Mouse (Mus musculus): ENCODE measurements at regions not wholly inside any gene's neighbourhood (a gene's known extent, or its start where the extent isn't known, plus 50 kb on each side); places are given as distances from the start of the nearest gene placed in this dataset.

DNA sequence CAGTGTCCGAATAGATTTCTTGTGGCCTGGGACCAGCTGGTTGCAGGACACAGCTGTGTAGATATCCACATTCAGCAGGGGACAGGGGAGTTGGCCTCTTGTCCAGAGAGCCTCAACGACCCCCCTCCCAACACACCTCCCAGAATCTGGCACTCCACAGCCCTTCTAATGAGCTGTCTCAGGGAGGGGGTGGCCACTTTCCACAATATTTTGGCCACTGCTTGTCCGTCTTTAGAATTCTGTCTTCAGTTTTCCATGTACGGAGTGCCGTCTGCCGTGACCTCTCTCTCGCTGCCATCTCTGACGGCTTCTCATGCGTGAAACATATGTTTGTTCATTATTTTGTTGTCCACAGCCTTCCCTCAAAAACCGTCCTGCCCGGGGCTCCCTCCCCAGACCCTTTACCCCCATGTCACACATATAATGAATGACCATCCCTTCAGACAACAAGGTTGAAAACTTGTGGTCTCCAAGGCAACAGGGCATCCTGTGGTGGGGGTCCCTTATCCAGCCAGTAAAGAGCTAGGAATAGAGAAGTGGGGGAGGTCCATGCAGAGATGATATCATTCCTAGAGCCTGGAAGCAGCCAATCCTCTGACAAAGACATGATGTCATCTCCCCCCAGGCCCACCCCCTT, 200.3 kb downstream of the Sox9 start:
- no peak for DNase-seq (ENCODE audit: low spot score)

DNA sequence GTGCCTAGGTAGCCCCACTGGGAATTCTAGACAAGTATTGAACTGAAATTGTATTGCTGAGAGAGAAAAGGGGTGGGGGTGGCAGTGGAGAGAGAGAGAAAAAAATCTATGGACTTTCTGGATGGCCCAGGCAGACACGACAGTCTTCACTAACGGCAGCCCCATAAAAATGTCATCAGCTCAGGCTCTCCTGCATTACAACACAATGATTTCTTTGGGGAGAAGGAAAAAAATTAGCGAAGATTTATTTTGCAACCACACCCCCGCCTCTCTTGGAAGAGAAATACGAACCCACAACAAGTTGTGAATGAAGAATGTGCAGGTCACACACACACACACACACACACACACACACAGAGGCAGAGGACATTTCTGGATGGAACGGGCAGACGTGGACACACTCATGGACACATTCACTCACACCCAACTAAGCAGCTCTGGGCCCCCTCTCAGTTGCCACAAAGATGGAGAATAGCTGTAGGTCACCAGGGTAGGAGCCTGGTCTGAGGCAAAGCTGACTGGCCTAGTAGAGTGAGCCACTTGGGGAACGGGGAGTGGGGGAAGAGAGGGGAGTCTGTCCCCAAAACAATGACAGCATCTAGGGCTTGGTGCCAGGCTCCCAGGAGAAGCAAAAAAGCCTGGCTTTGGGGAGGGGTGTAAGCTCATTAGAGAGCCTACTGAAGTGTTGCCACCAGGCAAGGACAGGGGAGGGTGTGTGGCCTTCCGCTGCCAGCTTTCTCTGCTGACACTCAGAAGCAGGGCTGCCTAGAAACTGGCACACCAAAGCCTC, 201.0 kb downstream of the Sox9 start:
- DNase-seq (ENCODE audit: low spot score): no peak

DNA sequence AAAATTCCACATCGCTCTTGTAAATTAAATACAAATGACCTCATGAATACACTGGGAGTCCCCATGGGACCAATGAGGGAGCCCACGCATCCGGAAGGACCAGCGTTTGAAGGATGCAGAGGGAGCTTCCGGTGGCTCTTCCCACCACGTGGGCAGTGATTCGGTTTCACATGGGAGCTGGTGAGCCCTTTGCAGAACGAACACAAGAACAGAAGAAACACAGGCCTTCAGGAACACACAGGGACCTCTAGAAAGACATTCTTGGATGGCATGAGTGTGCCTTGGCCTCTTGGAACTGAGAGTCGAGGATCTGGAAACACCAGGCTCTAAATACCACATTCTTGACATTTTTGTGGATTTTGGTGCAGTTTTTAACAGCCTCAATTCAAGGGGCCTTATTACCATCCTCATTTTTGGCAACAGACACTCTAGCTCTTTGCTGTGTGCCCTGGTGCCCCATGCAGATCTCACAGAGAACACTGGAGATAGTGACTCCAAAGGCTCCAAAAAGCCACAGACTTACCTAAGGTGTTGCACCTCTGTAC, 204.1 kb downstream of the Sox9 start:
- DNase-seq (ENCODE audit: low spot score): no peak

DNA sequence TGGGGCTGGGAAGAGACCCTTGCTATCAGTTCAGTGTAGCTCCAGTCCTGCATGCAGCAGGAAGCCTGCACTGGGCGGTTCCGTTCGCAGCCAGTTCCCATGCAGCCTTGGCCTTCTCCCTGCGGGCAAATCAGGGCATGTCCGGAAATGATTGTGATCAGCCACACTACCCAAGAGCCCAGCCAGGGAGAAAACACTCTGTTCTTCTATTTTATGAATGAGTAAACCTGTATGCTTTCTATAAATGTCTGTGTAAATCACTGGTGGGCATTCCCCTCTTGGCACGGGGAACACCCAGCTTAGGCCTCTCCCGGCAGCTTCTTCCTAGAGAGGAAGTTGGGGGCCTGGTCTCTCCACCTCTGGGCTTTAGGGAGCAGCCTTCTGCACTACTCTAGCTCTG, 205.8 kb downstream of the Sox9 start:
- DNase-seq (ENCODE audit: low spot score): no peak

DNA sequence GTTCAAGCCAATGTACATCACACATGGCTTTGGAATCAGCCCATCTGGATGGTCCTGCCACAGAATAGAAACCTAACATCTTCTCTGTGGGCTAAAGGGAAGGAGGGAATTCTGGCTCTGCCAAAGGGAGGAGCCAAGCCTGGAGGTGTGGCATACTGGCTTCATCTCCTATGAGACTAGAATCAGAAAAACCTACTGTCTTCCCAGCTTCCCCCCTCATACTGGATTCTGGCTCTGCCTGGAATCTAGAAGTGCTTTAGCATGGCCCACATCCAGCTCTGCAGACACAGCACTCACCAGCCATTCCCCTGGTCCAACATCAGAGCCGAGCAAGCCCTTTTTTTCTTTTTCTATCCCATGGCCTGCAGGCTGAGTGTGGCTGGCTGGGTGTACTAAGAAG, 206.9 kb downstream of the Sox9 start:
- DNase-seq (ENCODE audit: low spot score): no peak

DNA sequence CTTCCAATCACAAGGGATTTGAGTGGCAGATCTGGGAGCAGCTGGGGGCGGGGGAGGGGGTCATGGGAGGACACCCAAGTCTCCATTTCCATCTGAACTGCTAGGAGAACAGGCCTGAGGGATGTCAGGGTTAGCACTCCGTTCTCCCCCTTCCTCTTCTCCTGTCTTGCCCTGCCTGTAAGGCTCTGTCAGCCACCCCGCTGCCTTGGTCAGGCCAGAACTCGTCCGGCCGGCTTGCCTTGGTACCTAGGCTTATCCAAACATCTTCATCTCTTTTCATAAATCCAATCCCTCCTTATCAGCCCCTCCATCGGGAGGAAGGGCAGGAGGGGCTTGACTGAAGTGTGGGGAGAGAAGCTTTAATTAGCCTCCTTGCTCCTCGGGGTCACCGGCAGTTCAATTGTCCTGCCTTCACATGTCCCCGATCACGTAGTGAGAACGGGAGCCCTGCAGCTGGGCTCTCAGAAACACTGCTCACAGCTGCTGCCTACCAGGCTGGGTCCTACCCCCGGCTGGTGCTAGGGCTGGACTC, 208.0 kb downstream of the Sox9 start:
- no peak for DNase-seq (ENCODE audit: low spot score)

DNA sequence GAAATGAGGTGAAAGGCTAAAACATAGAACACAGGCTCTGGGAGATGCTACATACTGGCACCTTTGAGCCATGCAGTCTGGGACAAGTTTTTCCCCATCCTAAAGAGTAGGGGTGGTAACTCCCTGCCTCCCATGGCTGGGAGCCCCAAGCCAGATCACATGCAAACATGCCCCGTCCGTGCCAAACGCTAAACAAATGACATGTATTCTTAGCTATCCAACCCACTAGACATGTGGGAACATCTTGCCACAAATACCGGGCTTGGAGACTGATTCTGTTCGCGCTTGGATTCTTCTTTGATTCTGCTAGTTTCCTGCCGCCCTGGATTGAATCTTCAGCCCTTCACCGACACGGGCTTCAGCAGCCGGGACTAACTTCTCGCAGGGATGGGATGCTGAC, 208.7 kb downstream of the Sox9 start:
- no peak for DNase-seq (ENCODE audit: low spot score)

DNA sequence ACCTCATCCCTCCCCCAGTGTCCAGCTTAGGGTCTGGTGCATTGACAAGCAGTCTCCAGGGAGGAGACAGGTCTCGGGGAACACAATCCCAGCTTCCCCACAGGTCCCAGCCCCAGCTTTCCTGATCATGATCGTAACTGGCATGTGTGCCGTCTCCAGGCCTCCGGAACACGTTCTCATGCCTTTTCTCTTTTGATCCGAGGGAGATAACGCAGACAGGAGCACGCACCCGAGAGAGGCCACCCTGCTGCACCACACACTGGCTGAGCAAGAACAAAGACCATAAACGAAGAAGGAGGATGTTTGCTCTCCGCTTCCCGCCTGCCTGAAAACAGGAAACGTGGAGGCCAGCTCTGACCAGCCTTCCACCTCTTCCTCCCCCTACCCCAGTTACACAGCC, 209.8 kb downstream of the Sox9 start:
- no peak for DNase-seq (ENCODE audit: low spot score)

DNA sequence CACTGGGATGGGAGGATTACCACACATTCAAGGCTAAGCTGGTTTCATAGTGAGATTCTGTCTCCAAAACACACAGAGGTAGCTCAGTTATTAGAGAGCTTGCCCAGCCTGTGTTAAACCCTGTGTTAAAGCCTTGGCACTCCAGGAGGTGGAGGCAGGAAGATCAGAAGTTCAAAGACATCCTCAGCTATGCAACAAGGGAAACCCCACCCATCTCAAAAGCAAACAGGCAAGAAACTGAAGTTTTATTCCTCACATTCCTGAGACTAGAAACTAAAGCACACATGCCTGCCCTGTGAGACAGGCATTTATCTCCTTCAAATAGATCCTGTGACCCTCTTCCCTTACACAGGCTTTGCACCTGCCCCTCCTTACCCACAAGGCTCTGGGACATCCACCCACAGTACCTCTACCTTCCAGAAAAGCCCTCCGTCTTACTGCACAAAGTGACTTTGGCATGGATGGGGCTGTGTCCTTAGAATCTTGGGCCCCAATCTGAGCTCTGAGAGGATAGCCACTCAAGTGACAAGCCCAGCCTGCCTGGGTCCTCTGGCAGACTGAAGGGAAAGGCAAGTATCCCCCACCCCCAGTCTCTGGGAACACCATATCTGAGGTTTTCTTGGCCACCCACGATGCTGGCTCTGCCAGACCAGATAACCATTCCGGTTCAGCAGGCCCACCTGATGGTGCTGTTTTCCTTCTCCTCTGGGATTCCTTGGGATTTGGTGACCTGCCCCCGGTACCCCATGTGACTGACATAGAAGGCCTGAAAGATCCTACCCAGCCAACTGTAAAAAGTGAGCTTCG, 217.0 kb downstream of the Sox9 start:
- no peak for DNase-seq (ENCODE audit: low spot score)

DNA sequence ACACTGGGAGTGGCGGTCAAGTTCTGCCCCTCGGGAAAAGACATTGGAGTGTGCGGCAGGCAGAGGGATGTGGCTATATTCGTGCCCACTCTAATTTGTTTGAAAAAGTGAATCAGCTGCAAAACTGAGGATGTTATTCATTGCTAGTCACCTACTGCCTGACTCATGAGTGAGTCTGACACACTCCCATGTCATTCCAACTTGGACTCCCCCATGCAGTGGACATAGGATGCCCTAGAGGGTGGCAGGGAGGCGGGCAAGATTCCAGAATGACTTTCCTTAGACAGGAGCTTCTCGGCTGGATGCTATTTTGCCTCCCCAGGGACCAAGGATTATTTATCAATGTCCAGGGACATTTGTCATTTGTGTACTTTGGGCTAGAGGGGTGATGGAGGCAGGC, 219.0 kb downstream of the Sox9 start:
- no peak for DNase-seq (ENCODE audit: low spot score)

DNA sequence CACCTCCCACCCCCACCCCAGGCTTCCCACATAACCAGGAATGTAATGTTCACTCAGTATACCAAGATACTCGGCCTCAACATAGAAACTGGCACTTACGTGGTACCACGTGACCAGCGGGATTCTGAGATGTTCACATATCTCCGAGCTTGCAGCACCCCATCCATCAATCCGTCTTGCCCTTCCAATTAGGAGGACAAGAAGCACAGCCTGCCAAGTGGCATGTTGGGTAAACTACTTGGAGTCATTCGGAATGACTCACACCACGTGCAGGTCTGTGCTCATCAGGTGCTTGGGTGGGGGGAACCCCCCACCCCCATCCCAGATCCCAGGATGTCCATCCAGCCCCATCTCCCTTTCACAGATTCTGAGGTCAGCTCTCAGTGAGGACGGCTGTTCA, 223.9 kb downstream of the Sox9 start:
- DNase-seq (ENCODE audit: low spot score): no peak

DNA sequence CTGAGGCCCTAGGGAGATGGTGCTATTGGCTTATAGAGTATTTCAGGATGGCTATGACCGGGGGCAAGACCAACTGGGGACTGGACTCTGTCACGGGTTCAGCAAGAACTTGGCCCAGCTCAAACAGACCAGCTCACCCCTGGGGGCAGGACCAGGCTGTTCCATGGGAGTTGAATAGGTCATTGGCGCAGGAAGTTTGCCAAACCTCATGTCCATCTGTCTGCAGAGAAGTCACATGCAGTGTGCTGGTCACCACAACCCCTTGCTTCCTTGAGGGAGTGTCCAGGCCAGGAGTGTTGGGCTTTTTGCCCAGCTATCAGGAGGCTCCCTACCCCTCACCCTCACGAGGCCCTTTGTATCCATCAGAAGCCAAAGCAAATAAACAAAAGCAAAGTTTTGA, 226.5 kb downstream of the Sox9 start:
- peak; percentile 49 for DNase-seq (ENCODE audit: low spot score)

DNA sequence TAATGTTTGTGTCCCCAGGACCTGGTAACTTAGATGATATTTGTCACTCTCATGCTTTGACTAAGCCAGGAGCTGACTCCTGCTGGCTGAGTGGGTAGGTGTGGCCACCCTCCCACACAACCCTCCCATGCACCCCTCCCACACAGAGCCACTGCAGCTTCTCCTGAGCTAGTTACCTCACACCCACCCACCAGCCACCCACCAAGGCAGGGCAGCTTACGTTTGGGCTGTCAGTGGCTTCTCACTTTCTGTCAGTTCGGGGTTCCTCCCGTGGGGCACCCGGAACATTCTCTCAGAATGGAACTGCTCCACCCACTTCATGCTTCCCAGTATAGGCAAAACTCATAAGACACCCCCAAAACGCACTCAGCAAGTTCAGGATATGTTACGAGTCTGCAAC, 227.4 kb downstream of the Sox9 start:
- DNase-seq (ENCODE audit: low spot score): no peak

DNA sequence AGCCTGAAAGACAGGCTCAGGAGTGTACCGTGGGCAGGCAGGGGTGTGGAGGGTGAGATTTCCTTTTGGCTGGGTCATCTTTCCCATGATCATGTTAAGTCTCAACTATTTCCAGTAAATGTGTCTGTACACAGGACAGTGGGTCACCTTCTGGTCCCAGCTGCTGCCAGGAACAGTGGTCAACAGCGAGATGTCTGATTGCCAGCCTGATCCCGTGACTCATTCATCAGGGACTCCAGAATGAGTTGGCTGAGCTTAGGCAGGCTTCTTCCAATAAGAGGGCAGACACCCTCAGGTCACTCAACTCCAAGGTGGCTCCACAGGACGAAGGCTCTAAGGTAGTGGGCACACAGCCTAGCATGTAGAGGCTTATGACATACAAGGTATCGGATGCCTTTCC, 228.9 kb downstream of the Sox9 start:
- peak; percentile 21 for DNase-seq (ENCODE audit: low spot score)

DNA sequence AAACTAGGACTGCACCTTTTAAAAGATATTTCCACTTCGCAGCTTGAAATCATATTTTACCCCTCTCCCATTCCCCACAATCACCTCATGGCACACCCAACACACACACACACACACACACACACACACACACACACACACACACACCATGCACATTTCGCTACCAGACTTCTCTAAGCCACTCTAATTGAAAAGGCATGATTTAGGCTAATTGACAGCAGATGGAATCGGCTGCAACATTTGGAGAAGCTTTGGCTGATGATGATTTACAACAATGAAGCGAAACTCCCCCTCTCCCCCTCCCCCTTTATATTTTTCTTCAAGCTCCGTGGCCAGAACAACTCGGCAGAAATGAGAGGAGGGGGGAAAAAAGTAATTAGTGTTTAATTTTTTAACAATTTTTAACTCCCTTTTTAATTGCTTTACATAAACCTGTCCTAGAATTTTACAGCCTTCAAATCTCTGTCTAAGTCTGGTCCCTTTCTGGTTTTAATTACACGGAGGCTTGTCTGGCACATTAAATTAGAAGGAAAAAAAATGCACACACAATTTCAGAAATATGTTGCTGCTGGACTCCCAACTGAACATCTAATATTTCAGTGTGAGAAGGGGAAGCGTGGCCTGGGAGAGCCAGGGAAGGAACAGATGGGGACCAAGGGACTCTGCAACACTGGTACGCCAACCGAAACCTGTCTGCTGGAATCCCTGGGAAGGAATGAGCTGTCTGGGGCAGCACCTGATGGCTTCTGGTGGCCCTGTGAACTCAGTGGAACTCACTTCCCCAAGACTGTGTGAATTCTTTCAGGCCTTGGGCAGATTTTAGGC, 232.4 kb downstream of the Sox9 start:
- DNase-seq (ENCODE audit: low spot score): peak; percentile 63

DNA sequence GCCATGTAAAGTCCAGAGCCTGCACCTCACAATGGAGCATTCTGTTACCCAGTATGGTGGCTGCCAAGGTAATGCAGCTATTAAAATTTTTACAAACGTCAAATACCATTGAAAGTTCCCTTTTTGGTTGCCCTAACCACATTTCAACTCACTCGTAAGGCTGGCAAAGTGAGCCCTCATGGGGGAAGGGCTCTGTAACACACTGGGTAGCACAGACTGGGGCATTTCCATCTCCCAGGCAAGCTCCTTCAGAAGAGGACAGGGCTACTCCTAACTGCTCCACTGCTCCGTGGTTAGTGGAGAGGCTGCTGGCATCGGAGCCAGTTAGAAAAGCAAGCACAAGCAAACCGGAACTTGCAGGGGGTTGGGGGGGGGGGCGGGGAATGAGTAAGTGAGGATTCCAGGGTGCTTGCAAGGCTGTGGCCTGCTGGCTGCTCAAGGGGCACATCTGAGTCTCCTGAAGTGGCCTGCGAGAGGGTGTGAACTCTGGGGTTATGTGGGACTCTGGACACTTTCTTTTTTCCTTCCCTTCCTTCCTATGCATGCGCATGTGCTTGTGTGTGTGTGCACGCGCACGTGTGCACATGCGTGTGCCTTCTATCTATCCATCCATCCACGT, 233.8 kb downstream of the Sox9 start:
- DNase-seq (ENCODE audit: low spot score): no peak

DNA sequence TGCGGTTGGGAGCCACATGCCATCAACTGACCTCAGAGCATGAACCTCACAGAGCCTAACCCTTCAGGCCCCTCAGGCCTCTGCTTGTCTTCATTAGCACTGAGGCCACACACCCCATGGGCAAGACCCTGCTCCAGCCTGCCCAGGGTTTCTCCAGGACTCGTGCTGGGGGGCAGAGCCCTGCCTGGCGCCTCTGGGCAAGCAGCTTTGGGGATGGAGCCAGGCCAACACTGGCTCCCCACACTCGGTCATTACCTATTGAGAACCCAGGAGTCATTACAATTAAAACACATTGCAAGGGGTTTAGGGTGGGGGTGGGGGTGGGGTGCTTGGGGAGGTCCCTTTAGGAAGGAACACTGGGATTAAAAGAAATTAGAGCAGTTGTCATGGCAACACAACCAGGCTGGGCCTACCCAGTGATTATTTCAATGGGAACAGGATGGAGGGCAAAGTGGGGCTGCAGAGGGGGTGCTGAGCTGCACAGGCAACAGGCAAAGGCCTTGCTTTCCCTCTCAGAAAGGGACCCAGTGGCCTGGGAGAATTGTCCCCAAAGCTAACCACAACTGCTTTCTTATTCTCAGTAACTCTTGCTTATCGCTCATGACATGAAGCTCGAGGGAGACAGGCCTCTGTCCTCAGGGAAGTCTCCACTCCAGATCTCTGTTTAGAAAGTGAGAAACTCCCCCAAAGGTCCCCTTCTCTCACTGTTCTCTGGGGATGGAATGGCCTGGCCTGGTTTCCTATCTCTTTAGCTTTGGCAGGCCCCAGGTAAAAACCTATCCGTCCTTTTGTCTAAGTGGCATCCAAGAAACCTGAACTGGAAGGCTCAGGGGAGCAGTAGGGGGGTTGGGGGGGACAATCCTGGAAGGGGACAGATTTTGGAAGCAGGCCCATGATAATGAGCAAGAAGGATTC, 235.0 kb downstream of the Sox9 start:
- no peak for DNase-seq (ENCODE audit: low spot score)

DNA sequence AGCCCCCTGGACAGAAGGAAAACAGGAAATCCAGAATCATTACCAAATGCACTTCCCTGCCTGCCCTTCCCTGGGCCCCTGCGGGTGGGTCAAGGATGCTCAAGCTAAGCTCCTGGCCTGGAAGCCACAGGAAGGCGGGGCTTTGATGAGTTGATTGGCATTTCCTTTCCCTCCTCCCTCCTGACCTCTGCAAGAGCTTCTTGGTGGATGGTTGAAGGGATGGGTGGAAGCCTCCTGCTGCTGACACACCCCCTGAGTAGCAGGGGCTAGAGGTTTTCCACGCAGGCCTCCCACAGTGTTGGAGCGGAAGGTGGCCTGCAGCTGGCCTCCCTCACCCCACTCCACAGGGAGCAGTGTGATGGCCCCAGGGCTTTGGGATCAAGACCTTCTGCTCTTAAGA, 239.5 kb downstream of the Sox9 start:
- DNase-seq (ENCODE audit: low spot score): no peak

DNA sequence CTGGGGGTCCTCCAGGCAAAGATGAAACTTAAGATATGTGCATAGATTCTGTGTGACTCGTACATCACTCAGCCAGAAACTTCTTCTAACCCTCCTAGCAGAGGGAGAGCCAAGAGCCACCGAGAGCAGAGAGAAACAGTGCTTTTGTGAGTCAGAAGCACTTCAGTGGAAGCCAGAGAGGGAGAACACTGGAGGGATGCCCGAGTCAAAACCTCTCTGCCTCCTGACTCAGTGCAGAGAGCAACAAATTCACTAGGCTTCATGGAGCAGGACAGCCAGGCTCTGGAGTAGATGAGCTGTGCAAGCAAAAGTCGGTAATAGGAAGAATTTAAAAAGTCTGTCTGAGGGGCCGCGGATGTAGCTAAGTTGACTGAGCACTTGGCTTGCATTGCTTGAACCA, 245.0 kb downstream of the Sox9 start:
- DNase-seq (ENCODE audit: low spot score): no peak

DNA sequence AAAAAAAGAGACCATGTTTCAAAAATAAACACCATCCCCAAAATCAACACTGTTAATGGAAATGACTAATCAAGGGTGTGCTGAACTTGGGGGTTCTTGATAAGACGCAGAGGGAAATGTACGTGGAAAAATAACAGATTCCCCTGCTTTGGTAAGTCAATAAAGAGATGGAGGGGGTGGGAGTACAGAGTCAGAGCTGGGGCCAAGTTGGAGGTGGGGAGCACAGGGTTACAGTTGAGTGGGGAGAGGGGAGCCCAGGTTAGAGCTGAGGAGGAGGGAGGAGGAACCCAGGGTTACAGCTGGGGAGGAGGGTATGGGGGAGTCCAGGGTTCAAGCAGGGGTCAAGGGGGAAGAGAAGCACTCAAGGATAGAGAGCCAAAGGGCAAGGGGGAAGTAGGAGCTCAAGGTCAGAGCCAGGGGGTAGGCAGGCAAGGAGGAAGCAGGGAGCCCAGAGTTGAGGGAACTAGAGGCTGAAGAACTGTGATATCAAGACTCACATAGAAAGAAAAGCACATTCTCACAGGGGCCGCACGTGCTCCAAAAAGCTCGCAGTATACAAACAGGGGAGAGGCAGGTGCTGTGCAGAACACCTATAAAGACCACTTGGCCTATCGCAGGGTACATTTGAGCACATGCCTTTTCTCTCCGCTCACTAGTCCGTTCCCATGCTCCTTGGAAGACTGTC, 246.4 kb downstream of the Sox9 start:
- no peak for DNase-seq (ENCODE audit: low spot score)

Measured in MN1 (cell line).